Mouse (Mus musculus): ENCODE data around the gene Rps13.

GRCm38 (mm10) chr7:116307871-116308631, 25.9 kb downstream of the Rps13 start, which contains the start of gene Plekha7:
- TF ChIP-seq CTCF (IDR thresholded peaks at IDR 0.05; ENCODE audit: borderline replicate concordance, control insufficient read depth, extremely low read depth, insufficient read depth, low read length, poor library complexity) (no peak), POLR2A (IDR thresholded peaks at IDR 0.05; ENCODE audit: control insufficient read depth, extremely low read depth, insufficient read depth, low read length, poor library complexity) (no peak)

All from thymus, adult 2 months (tissue).